Comparison of ENCODE assay signal across 12 mouse cellular contexts in genomic region chr10:58398941-58399340, GRCm38 (mm10).
"Had no signal": no experiment of that assay in that cellular context is flagged by ENCODE, and none has a peak within 500 bp of the region (broad histone marks: within the 10 kb centered on the region; RNA-seq: fewer than 3 reads in every experiment).

No protein-coding gene starts in this region.

- H3K4me1 ChIP-seq: limb, embryonic 12.5 days; neural tube, embryonic 12.5 days had no signal

- H3K9ac ChIP-seq: limb, embryonic 12.5 days; liver, embryonic 13.5 days; liver, postnatal 0 days; midbrain, embryonic 15.5 days; neural tube, embryonic 12.5 days had no signal

- DNase-seq: kidney, adult 18-20 months; kidney, postnatal 10 days; kidney, postnatal 4 days; liver; liver, embryonic 13.5 days; liver, postnatal 0 days; lung, postnatal 36 days had no signal

- ATAC-seq: liver, postnatal 0 days; midbrain, embryonic 15.5 days had no signal

- H3K4me3 ChIP-seq: layer of hippocampus, adult 2 months; limb, embryonic 12.5 days; liver, embryonic 13.5 days; midbrain, embryonic 15.5 days; neural tube, embryonic 12.5 days had no signal

- H3K27me3 ChIP-seq: limb, embryonic 12.5 days; liver, embryonic 13.5 days; midbrain, embryonic 15.5 days; neural tube, embryonic 12.5 days had no signal

- H3K4me2 ChIP-seq: limb, embryonic 12.5 days; liver, embryonic 13.5 days; midbrain, embryonic 15.5 days; neural tube, embryonic 12.5 days had no signal

- H3K27ac ChIP-seq: layer of hippocampus, adult 2 months; limb, embryonic 12.5 days; liver, embryonic 13.5 days; midbrain, embryonic 15.5 days; neural tube, embryonic 12.5 days; stomach, postnatal 0 days had no signal

- H3K9me3 ChIP-seq: limb, embryonic 12.5 days; liver, embryonic 13.5 days; midbrain, embryonic 15.5 days; neural tube, embryonic 12.5 days had no signal
